In the genomic region with DNA sequence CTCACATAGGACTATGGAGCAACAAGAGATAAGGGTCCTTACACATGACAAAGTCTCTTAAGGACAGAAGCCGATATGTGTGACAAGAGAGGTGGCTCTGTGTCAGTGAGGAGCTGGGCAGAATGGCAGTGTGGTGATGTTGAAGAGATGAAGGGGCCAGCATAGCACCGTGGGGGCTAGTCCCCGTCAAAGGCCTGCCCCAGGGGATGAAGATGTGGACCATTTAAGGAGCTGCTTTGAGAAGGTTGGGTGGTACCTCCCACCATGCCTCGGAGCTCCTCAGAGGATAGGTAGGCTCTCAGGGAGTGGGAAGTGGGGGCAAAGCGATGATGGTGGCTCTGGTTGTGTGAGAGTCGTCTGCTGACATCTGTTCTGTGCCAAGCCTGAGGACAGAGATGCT, we compare ENCODE assay signal across 10 mouse cellular contexts. TPM values are rescaled to one million over a fixed set of nuclear protein-coding genes. Genes with fewer than 3 reads are reported as not detected.
"Had no signal": no experiment of that assay in that cellular context is flagged by ENCODE, and none has a peak within 500 bp of the region (broad histone marks: within the 10 kb centered on the region; RNA-seq: fewer than 3 reads in every experiment).

No protein-coding gene starts in this region.

- H3K36me3 ChIP-seq: liver, embryonic 15.5 days; neural tube, embryonic 12.5 days had no signal

- H3K27ac ChIP-seq: liver, embryonic 15.5 days; neural tube, embryonic 12.5 days had no signal

- H3K27me3 ChIP-seq: liver, embryonic 15.5 days; neural tube, embryonic 12.5 days had no signal

- H3K4me2 ChIP-seq: liver, embryonic 11.5 days; liver, embryonic 15.5 days; neural tube, embryonic 12.5 days had no signal

- H3K9me3 ChIP-seq: liver, embryonic 15.5 days; neural tube, embryonic 12.5 days had no signal

- DNase-seq: left cerebral cortex, postnatal 4 days; lung, adult 2 months; spleen, adult 18-20 months; thymus, postnatal 36 days had no signal

- H3K4me3 ChIP-seq: liver, embryonic 15.5 days; neural tube, embryonic 12.5 days had no signal

- H3K9ac ChIP-seq: liver, embryonic 15.5 days; neural tube, embryonic 12.5 days had no signal

RNA-seq across cellular contexts. Expression of gene Pcsk6, which starts 41.9 kb away (rescaled TPM):
- total RNA-seq: megakaryocyte progenitor cell, adult 5-6 weeks; monocyte, adult 5-6 weeks; neutrophil, adult 5-6 weeks had no signal
